Mouse (Mus musculus) hindbrain, embryonic 16.5 days (tissue): ENCODE measurements at regions not wholly inside any gene's neighbourhood (a gene's known extent, or its start where the extent isn't known, plus 50 kb on each side); places are given as distances from the start of the nearest gene placed in this dataset.

Experiments used
- ATAC-seq: fragments of 200-750 bp; cut with Nextera tagmentation; 2 replicates; pipeline ENCODE4 v1.8.0; 2017; ENCODE audit warnings: moderate TSS enrichment, moderate library complexity
- H3K27ac ChIP-seq: fragments of 300-500 bp; sonication (generic); 2 replicates; pipeline ENCODE4 v1.5.1; 2014; ENCODE audit warnings: low read depth, mild to moderate bottlenecking, control low read depth, low read length, moderate library complexity
- H3K27me3 ChIP-seq: fragments of 300-500 bp; sonication (generic); replicated peaks from 2 replicates; pipeline ENCODE4 v1.6.1; 2014; ENCODE audit warnings: low read length; ENCODE audit not compliant: control insufficient read depth, insufficient read depth
- H3K36me3 ChIP-seq: fragments of 300-500 bp; sonication (generic); 2 replicates; pipeline ENCODE4 v1.6.1; 2014; ENCODE audit warnings: mild to moderate bottlenecking, low read length, moderate library complexity, mixed read lengths; ENCODE audit not compliant: control insufficient read depth, insufficient read depth
- H3K4me1 ChIP-seq: fragments of 300-500 bp; sonication (generic); 2 replicates; pipeline ENCODE4 v1.6.1; 2014; ENCODE audit warnings: low read depth, low read length; ENCODE audit not compliant: control insufficient read depth, insufficient read depth
- H3K4me2 ChIP-seq: fragments of 300-500 bp; sonication (generic); 2 replicates; pipeline ENCODE4 v1.6.1; 2014; ENCODE audit warnings: mild to moderate bottlenecking, low read length, control low read depth, moderate library complexity
- H3K4me3 ChIP-seq: fragments of 300-500 bp; sonication (generic); 2 replicates; pipeline ENCODE4 v1.5.1; 2014; ENCODE audit warnings: mild to moderate bottlenecking, low read length, control low read depth, moderate library complexity
- H3K9ac ChIP-seq: fragments of 300-500 bp; sonication (generic); 2 replicates; pipeline ENCODE4 v1.6.1; 2014; ENCODE audit warnings: low read depth, mild to moderate bottlenecking, control low read depth, low read length, moderate library complexity
- H3K9me3 ChIP-seq: fragments of 300-500 bp; sonication (generic); 2 replicates; pipeline ENCODE4 v1.6.1; 2014; ENCODE audit warnings: mild to moderate bottlenecking, low read length, moderate library complexity; ENCODE audit not compliant: control insufficient read depth
- WGBS: fragments of 180-500 bp; shearing (Covaris S2); extraction: QIAGEN DNeasy Blood & Tissue Kit; methylation state at CpG from one replicate; pipeline ENCODE4 v1.1.7; 2014; 5-methylcytosine and 5-hydroxymethylcytosine counted together

- Histone ChIP-seq H3K4me3 (no peak overlapping the region), H3K27me3 (no peaks in the 10 kb centered on the region), H3K4me2 (no peak overlapping the region), H3K36me3 (no peaks in the 10 kb centered on the region), H3K4me1 (no peaks in the 10 kb centered on the region), H3K9me3 (no peaks in the 10 kb centered on the region), H3K9ac (no peak overlapping the region), H3K27ac (no peak overlapping the region)
- no peak for ATAC-seq
- WGBS = 82% methylated on average over 4 of the region's 4 CpGs
These were observed 62.6 kb upstream of the Tnfaip3 start for GRCm38 (mm10) chr10:19078047-19078446.

GRCm38 (mm10) chr10:19068377-19068776 lies 52.9 kb upstream of the Tnfaip3 start:
- ATAC-seq = no peak
- Histone ChIP-seq H3K4me3 (no peak overlapping the region), H3K9ac (no peak overlapping the region), H3K36me3 (no peaks in the 10 kb centered on the region), H3K4me2 (no peak overlapping the region), H3K4me1 (no peaks in the 10 kb centered on the region), H3K27me3 (no peaks in the 10 kb centered on the region), H3K9me3 (no peaks in the 10 kb centered on the region), H3K27ac (no peak overlapping the region)
- 90% methylated on average over 5 of the region's 5 CpGs for WGBS

GRCm38 (mm10) chr10:19067623-19068022 lies 52.2 kb upstream of the Tnfaip3 start:
- Histone ChIP-seq H3K4me2 (no peak overlapping the region), H3K36me3 (no peaks in the 10 kb centered on the region), H3K27me3 (no peaks in the 10 kb centered on the region), H3K4me3 (no peak overlapping the region), H3K4me1 (no peaks in the 10 kb centered on the region), H3K9me3 (no peaks in the 10 kb centered on the region), H3K9ac (no peak overlapping the region), H3K27ac (no peak overlapping the region)
- 87% methylated on average over 3 of the region's 3 CpGs for WGBS
- ATAC-seq = no peak

- Histone ChIP-seq H3K36me3 (no peaks in the 10 kb centered on the region), H3K9ac (no peak overlapping the region), H3K27me3 (no peaks in the 10 kb centered on the region), H3K9me3 (no peaks in the 10 kb centered on the region), H3K4me3 (no peak overlapping the region), H3K4me2 (no peak overlapping the region), H3K4me1 (no peaks in the 10 kb centered on the region), H3K27ac (no peak overlapping the region)
- ATAC-seq = no peak
- 91% methylated on average over 5 of the region's 5 CpGs for WGBS
These were observed 51.4 kb upstream of the Tnfaip3 start for GRCm38 (mm10) chr10:19066821-19067350.
